Mouse (Mus musculus): ENCODE measurements around the gene H2-DMb2. TPM values are rescaled to one million over a fixed set of nuclear protein-coding genes. Genes with fewer than 3 reads are reported as not detected.

H2-DMb2 gene
- polyA plus RNA-seq, 1 experiment: not detected

DNA sequence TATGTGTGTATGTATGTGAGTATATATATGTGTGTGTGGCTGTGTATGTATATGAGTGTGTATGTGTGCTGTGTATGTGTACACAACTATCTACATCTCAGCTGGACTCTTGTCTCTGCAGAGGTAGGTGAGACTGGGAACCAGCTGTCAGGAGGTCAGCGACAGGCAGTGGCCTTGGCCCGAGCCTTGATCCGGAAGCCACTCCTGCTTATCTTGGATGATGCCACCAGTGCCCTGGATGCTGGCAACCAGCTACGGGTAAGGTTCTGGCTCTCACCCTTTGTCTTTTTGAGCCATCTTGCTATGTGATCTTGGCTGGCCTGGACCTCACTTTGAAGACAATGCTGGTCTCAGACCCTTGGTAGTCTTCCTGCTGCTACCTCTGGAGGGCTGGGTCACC is 51.6 kb downstream of the H2-DMb2 start:
- H3K4me3 ChIP-seq: no peak overlapping the region
- H3K36me3 ChIP-seq (ENCODE audit: control insufficient read depth, insufficient read depth): no peaks in the 10 kb centered on the region
- no peak overlapping the region for H3K4me2 ChIP-seq (ENCODE audit: low read depth)
- TF ChIP-seq USF1 (IDR thresholded peaks at IDR 0.05; ENCODE audit: low read depth): no peak
- TF ChIP-seq POLR2A (IDR thresholded peaks at IDR 0.05; ENCODE audit: insufficient read length, low read depth): no peak
- no peak for TF ChIP-seq TCF3 (IDR thresholded peaks at IDR 0.05; ENCODE audit: insufficient read length, low read depth)
- TF ChIP-seq CEBPB (IDR thresholded peaks at IDR 0.05; ENCODE audit: insufficient read depth, poor library complexity, severe bottlenecking): no peak
- no peak for TF ChIP-seq MAX (IDR thresholded peaks at IDR 0.05; ENCODE audit: low read depth)
- no peak for TF ChIP-seq REST (IDR thresholded peaks at IDR 0.05; ENCODE audit: insufficient read depth, insufficient read length)
- TF ChIP-seq SRF (IDR thresholded peaks at IDR 0.05; ENCODE audit: control insufficient read depth, insufficient read length, low read depth): no peak
- no peak for TF ChIP-seq E2F4 (IDR thresholded peaks at IDR 0.05; ENCODE audit: insufficient read depth)
- no peak for TF ChIP-seq TCF12 (IDR thresholded peaks at IDR 0.05; ENCODE audit: insufficient read depth, poor library complexity, severe bottlenecking)
- H3ac ChIP-seq (ENCODE audit: control insufficient read depth, insufficient read length): no peak overlapping the region
- peaks cover 82% of the 10 kb centered on the region for H3K27me3 ChIP-seq (ENCODE audit: control insufficient read depth, insufficient read depth, insufficient read length)
- no peaks in the 10 kb centered on the region for H3K79me2 ChIP-seq (ENCODE audit: control insufficient read depth, insufficient read depth)

- Histone ChIP-seq H3K4me2 (ENCODE audit: low read depth) (no peak overlapping the region), H3K27me3 (ENCODE audit: control insufficient read depth, insufficient read depth, insufficient read length) (peaks cover 71% of the 10 kb centered on the region), H3K4me3 (no peak overlapping the region), H3ac (ENCODE audit: control insufficient read depth, insufficient read length) (no peak overlapping the region), H3K79me2 (ENCODE audit: control insufficient read depth, insufficient read depth) (no peaks in the 10 kb centered on the region), H3K36me3 (ENCODE audit: control insufficient read depth, insufficient read depth) (no peaks in the 10 kb centered on the region)
- no peak for TF ChIP-seq MAX (IDR thresholded peaks at IDR 0.05; ENCODE audit: low read depth)
- TF ChIP-seq TCF12 (IDR thresholded peaks at IDR 0.05; ENCODE audit: insufficient read depth, poor library complexity, severe bottlenecking): no peak
- no peak for TF ChIP-seq MYOG (IDR thresholded peaks at IDR 0.05; ENCODE audit: control insufficient read depth in 1 of 3, insufficient read depth in 1 of 3, insufficient read length in 2 of 3, low read depth in 2 of 3)
- TF ChIP-seq TCF3 (IDR thresholded peaks at IDR 0.05; ENCODE audit: insufficient read length, low read depth): no peak
- no peak for TF ChIP-seq CEBPB (IDR thresholded peaks at IDR 0.05; ENCODE audit: insufficient read depth, poor library complexity, severe bottlenecking)
- TF ChIP-seq E2F4 (IDR thresholded peaks at IDR 0.05; ENCODE audit: insufficient read depth): no peak
- no peak for TF ChIP-seq USF1 (IDR thresholded peaks at IDR 0.05; ENCODE audit: low read depth)
- no peak for TF ChIP-seq MYOD1 (IDR thresholded peaks at IDR 0.05; ENCODE audit: control insufficient read depth in 1 of 3, insufficient read length in 2 of 3, low read depth in 2 of 3)
- TF ChIP-seq POLR2AphosphoS2 (IDR thresholded peaks at IDR 0.05; ENCODE audit: insufficient read length, low read depth): no peak
- TF ChIP-seq SRF (IDR thresholded peaks at IDR 0.05; ENCODE audit: control insufficient read depth, insufficient read length, low read depth): no peak
- no peak for TF ChIP-seq POLR2A (IDR thresholded peaks at IDR 0.05; ENCODE audit: insufficient read length, low read depth)
- TF ChIP-seq REST (IDR thresholded peaks at IDR 0.05; ENCODE audit: insufficient read depth, insufficient read length): no peak
These were observed 53.4 kb downstream of the H2-DMb2 start for GRCm38 (mm10) chr17:34196491-34196890.

GRCm38 (mm10) chr17:34196941-34197894 is 54.1 kb downstream of the H2-DMb2 start, which contains the start of gene Psmb8:
TSS of gene Psmb8 (plus strand) at chr17:34197721.
- H3K27me3 ChIP-seq (ENCODE audit: control insufficient read depth, insufficient read depth, insufficient read length): peaks cover 63% of the 10 kb centered on the region
- peak within 1 kb of the TSS; percentile 7 for H3K4me3 ChIP-seq
- TF ChIP-seq MYOD1 (IDR thresholded peaks at IDR 0.05; ENCODE audit: control insufficient read depth in 1 of 3, insufficient read length in 2 of 3, low read depth in 2 of 3) (no peak), CEBPB (IDR thresholded peaks at IDR 0.05; ENCODE audit: insufficient read depth, poor library complexity, severe bottlenecking) (no peak), USF1 (IDR thresholded peaks at IDR 0.05; ENCODE audit: low read depth) (no peak), MAX (IDR thresholded peaks at IDR 0.05; ENCODE audit: low read depth) (no peak)

GRCm38 (mm10) chr17:34197904-34198520 is 54.9 kb downstream of the H2-DMb2 start:
- TF ChIP-seq REST (IDR thresholded peaks at IDR 0.05; ENCODE audit: insufficient read depth, insufficient read length) (no peak), MAX (IDR thresholded peaks at IDR 0.05; ENCODE audit: low read depth) (no peak), E2F4 (IDR thresholded peaks at IDR 0.05; ENCODE audit: insufficient read depth) (no peak), MYOD1 (IDR thresholded peaks at IDR 0.05; ENCODE audit: control insufficient read depth in 1 of 3, insufficient read length in 2 of 3, low read depth in 2 of 3) (no peak), MYOG (IDR thresholded peaks at IDR 0.05; ENCODE audit: control insufficient read depth in 1 of 3, insufficient read depth in 1 of 3, insufficient read length in 2 of 3, low read depth in 2 of 3) (no peak), SRF (IDR thresholded peaks at IDR 0.05; ENCODE audit: control insufficient read depth, insufficient read length, low read depth) (no peak), POLR2A (IDR thresholded peaks at IDR 0.05; ENCODE audit: insufficient read length, low read depth) (no peak)
- peaks cover 56% of the 10 kb centered on the region for H3K27me3 ChIP-seq (ENCODE audit: control insufficient read depth, insufficient read depth, insufficient read length)
- H3ac ChIP-seq (ENCODE audit: control insufficient read depth, insufficient read length): no peak overlapping the region
- peak overlapping the region; percentile 7 for H3K4me3 ChIP-seq
- peak overlapping the region; percentile 64 for H3K4me2 ChIP-seq (ENCODE audit: low read depth)
- H3K79me2 ChIP-seq (ENCODE audit: control insufficient read depth, insufficient read depth): no peaks in the 10 kb centered on the region
- no peaks in the 10 kb centered on the region for H3K36me3 ChIP-seq (ENCODE audit: control insufficient read depth, insufficient read depth)

More at GRCm38 (mm10) chr17:34196941-34197894, 54.1 kb downstream of the H2-DMb2 start, which contains the start of gene Psmb8:
- H3K79me2 ChIP-seq (ENCODE audit: control insufficient read depth, insufficient read depth): no peaks in the 10 kb centered on the region
- H3K4me2 ChIP-seq (ENCODE audit: low read depth): peak within 1 kb of the TSS; percentile 64
- no peaks in the 10 kb centered on the region for H3K36me3 ChIP-seq (ENCODE audit: control insufficient read depth, insufficient read depth)
- no peak within 1 kb of the TSS for H3ac ChIP-seq (ENCODE audit: control insufficient read depth, insufficient read length)

All from myocyte (in vitro differentiated cells).